Mouse (Mus musculus) frontal cortex, postnatal 10 days (tissue): Measurements from ENCODE around the gene Slc38a4.
A peak's percentile ranks its signal among the peaks of the same experiment; 100 is the strongest.

Experiments used
- DNase-seq, 2 experiments: peaks; one replicate each; pipeline ENCODE4 v3.0.0; 2022; ENCODE audit warnings: low spot score in 2 of 2, mixed read lengths in 1 of 2

Gene Slc38a4

GRCm38 (mm10) chr15:96968741-96969140 lies 87.0 kb downstream of the Slc38a4 start:
- no peak for DNase-seq

- no peak for DNase-seq
Observed at GRCm38 (mm10) chr15:96966326-96966725, 89.4 kb downstream of the Slc38a4 start.

- DNase-seq, result no peak
Observed at GRCm38 (mm10) chr15:96963735-96964134, 92.0 kb downstream of the Slc38a4 start.

- no peak for DNase-seq
Observed at GRCm38 (mm10) chr15:96963318-96963717, 92.4 kb downstream of the Slc38a4 start.

- DNase-seq, result no peak
Observed at GRCm38 (mm10) chr15:96960343-96960742, 95.4 kb downstream of the Slc38a4 start.

GRCm38 (mm10) chr15:96959247-96959646 lies 96.5 kb downstream of the Slc38a4 start:
- no peak for DNase-seq

- no peak for DNase-seq
Observed at GRCm38 (mm10) chr15:96956699-96957098, 99.1 kb downstream of the Slc38a4 start.

GRCm38 (mm10) chr15:96954389-96954788 lies 101.4 kb downstream of the Slc38a4 start:
- no peak for DNase-seq

GRCm38 (mm10) chr15:96953938-96954238 lies 101.9 kb downstream of the Slc38a4 start:
- DNase-seq, result no peak

GRCm38 (mm10) chr15:96953112-96953937 lies 102.4 kb downstream of the Slc38a4 start:
- peak in 1 of 2 experiments; percentile 61 for DNase-seq

GRCm38 (mm10) chr15:96952488-96952887 lies 103.3 kb downstream of the Slc38a4 start:
- no peak for DNase-seq

GRCm38 (mm10) chr15:96951783-96952182 lies 104.0 kb downstream of the Slc38a4 start:
- no peak for DNase-seq

- DNase-seq, result no peak
Observed at GRCm38 (mm10) chr15:96948471-96948870, 107.3 kb downstream of the Slc38a4 start.
